Mouse (Mus musculus) layer of hippocampus, postnatal 36 days (tissue): ENCODE measurements around the gene Olfr195. TPM values are rescaled to one million over a fixed set of nuclear protein-coding genes. Genes with fewer than 3 reads are reported as not detected.
"Not testable (repeated sequence)": the region's sequence is repeated elsewhere in the genome, so short reads cannot be mapped to it uniquely, and the experiment has no call there.

ENCODE experiments used
- DNase-seq, 2 experiments: peaks; one replicate each; pipeline ENCODE4 v3.0.0; 2022
- total RNA-seq, 2 experiments: library from RNA; stranded (reverse); gene quantifications; 2 replicates each; pipeline ENCODE4 v1.2.3; 2021

The Olfr195 gene
- total RNA-seq: not detected

- no peak for DNase-seq
Observed at GRCm38 (mm10) chr16:59146746-59147145, at the start of gene Olfr195. Olfr195 (plus strand) TSS chr16:59147046.

GRCm38 (mm10) chr16:59105312-59105711 is 41.5 kb upstream of the Olfr195 start:
- no peak for DNase-seq

GRCm38 (mm10) chr16:59108522-59108921 is 38.3 kb upstream of the Olfr195 start:
- not testable (repeated sequence) for DNase-seq

- no peak for DNase-seq
Observed at GRCm38 (mm10) chr16:59111781-59112180, 35.1 kb upstream of the Olfr195 start, which contains the start of gene Olfr193. Olfr193 (minus strand) TSS chr16:59111881.

GRCm38 (mm10) chr16:59120969-59121368 is 25.9 kb upstream of the Olfr195 start, which contains the start of gene Olfr194:
Olfr194 (minus strand) TSS chr16:59121069.
- no peak for DNase-seq

- no peak for DNase-seq
Observed at GRCm38 (mm10) chr16:59130740-59131139, 16.1 kb upstream of the Olfr195 start.

- DNase-seq: no peak
Observed at GRCm38 (mm10) chr16:59141105-59141504, 5.7 kb upstream of the Olfr195 start.

GRCm38 (mm10) chr16:59151996-59152395 is 5.2 kb downstream of the Olfr195 start:
- DNase-seq: no peak

- DNase-seq: no peak
Observed at GRCm38 (mm10) chr16:59170354-59170753, 23.5 kb downstream of the Olfr195 start, which contains the start of gene Olfr196. Olfr196 (minus strand) TSS chr16:59170454.

Other genes starting within 250 kb of the Olfr195 start
- gene Olfr181, start 218.3 kb upstream of the Olfr195 start, total RNA-seq: not detected
- not detected for gene Olfr180, start 217.7 kb upstream of the Olfr195 start, total RNA-seq
- gene Olfr183, start 151.7 kb upstream of the Olfr195 start, total RNA-seq: not detected
- gene Olfr186, start 116.8 kb upstream of the Olfr195 start, total RNA-seq: not detected
- not detected for gene Olfr187, start 107.3 kb upstream of the Olfr195 start, total RNA-seq
- gene Olfr190, start 69.0 kb upstream of the Olfr195 start, total RNA-seq: not detected
- gene Olfr191, start 57.2 kb upstream of the Olfr195 start, total RNA-seq: not detected
- not detected for gene Olfr193, start 35.2 kb upstream of the Olfr195 start, total RNA-seq
- not detected for gene Olfr194, start 26.0 kb upstream of the Olfr195 start, total RNA-seq
- not detected for gene Olfr196, start 23.4 kb downstream of the Olfr195 start, total RNA-seq
- not detected for gene Olfr198, start 56.5 kb downstream of the Olfr195 start, total RNA-seq
- not detected for gene Olfr199, start 72.7 kb downstream of the Olfr195 start, total RNA-seq
- not detected for gene Olfr201, start 125.6 kb downstream of the Olfr195 start, total RNA-seq
- not detected for gene Olfr202, start 139.7 kb downstream of the Olfr195 start, total RNA-seq
- not detected for gene Olfr203, start 151.8 kb downstream of the Olfr195 start, total RNA-seq
- gene Olfr204, start 171.2 kb downstream of the Olfr195 start, total RNA-seq: under 1 TPM; 0.05 to 0.08 TPM
- not detected for gene Olfr205, start 184.1 kb downstream of the Olfr195 start, total RNA-seq
- not detected for gene Olfr206, start 202.2 kb downstream of the Olfr195 start, total RNA-seq
- gene Olfr209, start 216.9 kb downstream of the Olfr195 start, total RNA-seq: not detected